Mouse (Mus musculus): ENCODE data around the gene Tspan7. TPM values are rescaled to one million over a fixed set of nuclear protein-coding genes. Genes with fewer than 3 reads are reported as not detected.

Gene Tspan7
- polyA plus RNA-seq, 1 experiment from 2014 or later = 44.4 TPM

DNA sequence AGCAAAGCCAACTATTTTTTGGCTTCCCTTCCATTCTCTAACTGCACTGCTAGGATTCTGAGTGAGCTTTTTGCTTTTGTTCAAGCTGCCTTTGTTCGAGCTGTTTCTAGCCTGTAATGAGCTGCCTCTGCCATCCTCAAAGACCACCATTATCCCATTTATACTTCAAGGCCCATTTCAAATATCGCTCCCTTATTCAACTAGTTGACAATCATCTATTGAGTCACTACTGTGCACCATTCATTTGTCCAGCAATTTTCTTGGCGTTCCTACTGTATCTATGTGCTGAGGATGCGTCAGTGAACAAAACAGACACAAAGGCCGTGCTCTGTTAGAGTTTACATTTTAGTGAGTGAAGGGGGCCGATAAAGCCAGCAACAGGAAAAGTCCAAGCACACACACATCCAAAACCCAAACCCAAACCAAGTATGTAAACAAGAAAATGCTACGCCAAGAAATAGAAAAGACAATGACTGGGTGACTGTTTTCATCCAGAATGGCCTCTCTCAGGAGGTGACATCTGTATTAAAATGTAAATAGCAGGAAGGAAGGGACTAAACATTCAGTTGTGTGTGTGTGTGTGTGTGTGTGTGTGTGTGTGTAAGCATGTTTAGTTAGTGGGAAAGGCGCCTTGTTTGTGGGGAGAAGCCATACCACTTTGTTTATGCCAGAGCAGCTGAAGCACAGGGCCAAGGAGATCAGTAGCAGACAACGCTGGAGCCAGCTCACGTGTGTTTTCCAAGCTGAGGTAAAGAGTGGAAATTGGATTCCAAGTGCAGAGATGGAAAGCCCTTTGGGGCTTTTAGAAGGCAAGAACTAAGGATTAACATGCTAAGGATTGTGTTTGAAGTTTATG is 5.7 kb upstream of the Tspan7 start:
- Histone ChIP-seq H3K9ac (replicated peaks) (no peak overlapping the region), H3K4me3 (ENCODE audit: low read depth, low read length) (no peak overlapping the region), H3K4me2 (ENCODE audit: low read depth, low read length) (no peak overlapping the region), H3K9me3 (ENCODE audit: low read length) (no peaks in the 10 kb centered on the region), H3K27me3 (ENCODE audit: insufficient read depth, low read length) (no peaks in the 10 kb centered on the region), H3K36me3 (replicated peaks; ENCODE audit: insufficient read depth, low read length) (no peaks in the 10 kb centered on the region), H3K27ac (ENCODE audit: low read depth) (no peak overlapping the region), H3K4me1 (ENCODE audit: insufficient read depth) (no peaks in the 10 kb centered on the region)
- TF ChIP-seq EP300 (IDR thresholded peaks at IDR 0.05; ENCODE audit: low read depth) (no peak), CTCF (IDR thresholded peaks at IDR 0.05; ENCODE audit: low read depth) (no peak)
- 78% methylated on average over 10 of the region's 10 CpGs for WGBS (ENCODE audit: insufficient replicate concordance)
- DNase-seq = no peak
- no peak for ATAC-seq

DNA sequence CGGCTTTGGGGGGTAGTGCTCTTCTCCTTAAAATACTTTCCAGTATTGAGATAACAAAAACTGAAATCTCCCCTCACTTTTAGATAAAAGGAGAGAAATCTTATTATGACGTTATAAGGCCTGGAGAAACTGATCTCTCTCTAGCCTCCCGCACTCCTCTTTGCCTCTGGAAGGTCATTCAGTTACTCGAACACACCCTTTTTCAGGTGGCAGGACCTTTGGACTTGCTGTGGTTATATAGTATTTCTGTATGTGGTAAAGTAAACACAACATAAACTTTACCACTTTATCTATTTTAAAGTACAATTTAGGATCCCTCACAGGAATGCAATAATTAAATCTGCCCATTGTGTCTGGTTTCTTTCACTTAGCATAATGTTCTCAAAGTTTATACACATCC is 5.0 kb upstream of the Tspan7 start:
- H3K9me3 ChIP-seq (ENCODE audit: low read length) = no peaks in the 10 kb centered on the region
- no peak overlapping the region for H3K9ac ChIP-seq (replicated peaks)
- H3K4me2 ChIP-seq (ENCODE audit: low read depth, low read length) = no peak overlapping the region
- H3K4me3 ChIP-seq (ENCODE audit: low read depth, low read length) = no peak overlapping the region
- no peak for ATAC-seq
- H3K27ac ChIP-seq (ENCODE audit: low read depth) = no peak overlapping the region
- DNase-seq = no peak
- H3K36me3 ChIP-seq (replicated peaks; ENCODE audit: insufficient read depth, low read length) = no peaks in the 10 kb centered on the region
- 76% methylated on average over 4 of the region's 4 CpGs for WGBS (ENCODE audit: insufficient replicate concordance)
- TF ChIP-seq EP300 (IDR thresholded peaks at IDR 0.05; ENCODE audit: low read depth) (no peak), CTCF (IDR thresholded peaks at IDR 0.05; ENCODE audit: low read depth) (no peak)
- H3K27me3 ChIP-seq (ENCODE audit: insufficient read depth, low read length) = no peaks in the 10 kb centered on the region; the same call in 1 of the 2 replicates
- H3K4me1 ChIP-seq (ENCODE audit: insufficient read depth) = no peaks in the 10 kb centered on the region

DNA sequence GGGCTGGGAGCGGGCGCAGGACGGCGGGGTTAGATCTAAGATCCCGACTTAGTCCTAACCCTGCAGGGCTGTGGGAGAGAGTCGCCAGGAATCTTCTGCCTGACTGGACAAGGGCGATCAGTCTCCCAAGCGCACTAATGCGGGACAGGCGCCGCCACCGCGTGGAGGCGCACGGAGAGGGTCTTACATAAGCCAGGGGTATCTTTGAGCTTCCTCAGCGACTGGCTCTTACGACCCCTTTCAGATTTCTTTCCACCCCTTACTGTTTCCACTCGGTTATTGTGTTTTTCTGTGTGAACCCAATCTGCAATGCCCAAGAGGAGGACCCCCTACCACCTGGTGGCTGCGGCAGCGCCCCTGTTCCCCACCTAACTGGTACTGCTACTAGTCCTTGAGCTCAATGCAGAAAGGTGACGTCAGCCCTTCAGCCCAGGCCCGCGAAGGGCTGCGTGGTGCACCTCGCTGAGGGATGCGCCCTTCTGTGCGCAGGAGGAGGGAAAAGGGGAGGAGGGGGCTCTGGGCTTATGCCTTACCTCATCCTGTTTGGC is 780 bp downstream of the Tspan7 start:
- TF ChIP-seq EP300 (IDR thresholded peaks at IDR 0.05; ENCODE audit: low read depth) (no peak), CTCF (IDR thresholded peaks at IDR 0.05; ENCODE audit: low read depth) (0 out of 2 replicates have a peak, but pooled peaks have one; percentile 9)
- DNase-seq (peak; percentile 17), ATAC-seq (peak; percentile 77)
- H3K27ac ChIP-seq (ENCODE audit: low read depth) = peak overlapping the region; percentile 64
- H3K4me1 ChIP-seq (ENCODE audit: insufficient read depth) = no peaks in the 10 kb centered on the region
- H3K9me3 ChIP-seq (ENCODE audit: low read length) = no peaks in the 10 kb centered on the region
- H3K9ac ChIP-seq (replicated peaks) = peak overlapping the region; percentile 48
- peak overlapping the region; percentile 46 for H3K4me3 ChIP-seq (ENCODE audit: low read depth, low read length)
- peaks cover 4% of the 10 kb centered on the region; the same call in 1 of the 2 replicates for H3K27me3 ChIP-seq (ENCODE audit: insufficient read depth, low read length)
- H3K36me3 ChIP-seq (replicated peaks; ENCODE audit: insufficient read depth, low read length) = no peaks in the 10 kb centered on the region
- 15% methylated on average over 26 of the region's 27 CpGs for WGBS (ENCODE audit: insufficient replicate concordance)
- H3K4me2 ChIP-seq (ENCODE audit: low read depth, low read length) = peak overlapping the region; percentile 64

DNA sequence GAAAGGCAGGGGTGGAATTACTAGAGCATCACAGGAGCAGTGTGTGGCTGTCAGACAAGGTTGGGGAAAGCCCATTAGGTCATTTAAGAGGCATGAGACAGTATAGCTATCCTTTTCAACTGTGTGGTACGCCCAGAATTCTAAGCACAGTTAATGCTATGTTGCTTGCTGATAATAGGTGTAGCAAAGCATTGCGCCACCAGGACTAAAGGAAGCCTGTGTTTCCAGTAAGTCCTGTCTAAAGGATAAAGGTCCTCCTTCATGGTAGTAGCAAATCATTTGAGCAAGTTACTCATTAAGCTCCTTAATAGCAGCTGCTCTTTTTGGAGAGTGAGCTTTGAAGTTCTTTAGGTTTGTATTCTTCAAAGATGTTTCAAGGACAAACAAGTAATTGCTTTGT is 13.6 kb downstream of the Tspan7 start:
- TF ChIP-seq EP300 (IDR thresholded peaks at IDR 0.05; ENCODE audit: low read depth) (no peak), CTCF (IDR thresholded peaks at IDR 0.05; ENCODE audit: low read depth) (no peak)
- peak; percentile 50; the same call in 1 of the 2 replicates for ATAC-seq

DNA sequence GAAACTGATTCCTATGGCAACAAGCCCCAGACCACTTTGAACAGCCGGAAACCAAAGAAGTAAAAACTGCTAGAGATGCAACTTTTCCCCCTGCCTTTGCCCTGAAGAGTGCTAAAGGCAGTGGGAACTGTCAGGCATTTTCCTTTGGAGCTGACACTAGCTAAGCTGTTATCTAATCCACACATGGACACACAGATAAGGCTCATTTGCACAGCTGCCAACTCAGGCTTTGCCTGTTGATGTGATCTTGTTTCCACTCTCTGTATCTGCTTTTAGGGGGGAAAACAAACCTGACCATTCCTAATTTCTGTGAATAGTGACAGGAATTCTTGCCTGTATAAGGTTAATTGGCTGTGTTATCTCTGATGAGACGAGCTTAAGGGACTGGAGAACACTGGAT is 17.7 kb downstream of the Tspan7 start:
- H3K4me1 ChIP-seq (ENCODE audit: insufficient read depth) = no peaks in the 10 kb centered on the region
- no peak for ATAC-seq
- H3K27ac ChIP-seq (ENCODE audit: low read depth) = no peak overlapping the region
- DNase-seq = no peak
- H3K9me3 ChIP-seq (ENCODE audit: low read length) = no peaks in the 10 kb centered on the region
- H3K27me3 ChIP-seq (ENCODE audit: insufficient read depth, low read length) = no peaks in the 10 kb centered on the region
- no peak for TF ChIP-seq EP300 (IDR thresholded peaks at IDR 0.05; ENCODE audit: low read depth)
- no peak for TF ChIP-seq CTCF (IDR thresholded peaks at IDR 0.05; ENCODE audit: low read depth)
- WGBS (ENCODE audit: insufficient replicate concordance) = 47% methylated on average over 2 of the region's 2 CpGs
- no peak overlapping the region for H3K4me3 ChIP-seq (ENCODE audit: low read depth, low read length)
- no peak overlapping the region for H3K4me2 ChIP-seq (ENCODE audit: low read depth, low read length)
- H3K9ac ChIP-seq (replicated peaks) = no peak overlapping the region
- no peaks in the 10 kb centered on the region for H3K36me3 ChIP-seq (replicated peaks; ENCODE audit: insufficient read depth, low read length)

More for the DNA sequence above, 13.6 kb downstream of the Tspan7 start:
- WGBS (ENCODE audit: insufficient replicate concordance) = 69% methylated on average over 2 of the region's 2 CpGs
- no peak for DNase-seq
- no peaks in the 10 kb centered on the region for H3K27me3 ChIP-seq (ENCODE audit: insufficient read depth, low read length)
- no peak overlapping the region for H3K4me3 ChIP-seq (ENCODE audit: low read depth, low read length)
- no peaks in the 10 kb centered on the region for H3K36me3 ChIP-seq (replicated peaks; ENCODE audit: insufficient read depth, low read length)
- peak overlapping the region; percentile 6; the same call in 1 of the 2 replicates for H3K4me2 ChIP-seq (ENCODE audit: low read depth, low read length)
- no peaks in the 10 kb centered on the region for H3K9me3 ChIP-seq (ENCODE audit: low read length)
- H3K27ac ChIP-seq (ENCODE audit: low read depth) = no peak overlapping the region; the same call in 1 of the 2 replicates
- H3K4me1 ChIP-seq (ENCODE audit: insufficient read depth) = no peaks in the 10 kb centered on the region
- H3K9ac ChIP-seq (replicated peaks) = no peak overlapping the region

DNA sequence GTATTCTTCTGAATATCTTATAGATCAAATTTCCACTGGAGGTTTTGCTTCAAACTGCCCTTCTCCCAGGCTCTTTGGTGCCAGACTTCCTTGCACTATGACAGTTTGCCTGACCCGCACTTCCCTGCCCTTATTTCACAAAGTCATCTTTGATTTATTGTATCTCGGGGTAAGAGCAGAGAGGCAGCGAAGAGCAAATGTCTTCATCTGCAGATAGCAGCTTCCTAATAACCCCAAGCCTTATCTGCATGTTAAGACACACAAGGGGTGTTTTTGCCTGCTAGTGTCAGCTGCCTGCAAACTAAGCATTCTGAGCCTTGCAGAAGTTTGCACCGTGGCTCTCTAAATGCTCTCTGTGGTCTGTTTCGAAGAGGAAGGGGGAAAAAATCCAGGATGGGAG is 29.5 kb downstream of the Tspan7 start:
- ATAC-seq (no peak), DNase-seq (no peak)
- Histone ChIP-seq H3K4me2 (ENCODE audit: low read depth, low read length) (no peak overlapping the region), H3K27ac (ENCODE audit: low read depth) (no peak overlapping the region), H3K27me3 (ENCODE audit: insufficient read depth, low read length) (no peaks in the 10 kb centered on the region), H3K9me3 (ENCODE audit: low read length) (no peaks in the 10 kb centered on the region), H3K4me1 (ENCODE audit: insufficient read depth) (no peaks in the 10 kb centered on the region), H3K9ac (replicated peaks) (no peak overlapping the region), H3K36me3 (replicated peaks; ENCODE audit: insufficient read depth, low read length) (no peaks in the 10 kb centered on the region), H3K4me3 (ENCODE audit: low read depth, low read length) (no peak overlapping the region)
- WGBS (ENCODE audit: insufficient replicate concordance) = 55% methylated on average over 5 of the region's 5 CpGs
- TF ChIP-seq EP300 (IDR thresholded peaks at IDR 0.05; ENCODE audit: low read depth) (no peak), CTCF (IDR thresholded peaks at IDR 0.05; ENCODE audit: low read depth) (no peak)
